Mouse (Mus musculus): ENCODE measurements around the gene Pdcd4.

Pdcd4 gene

GRCm38 (mm10) chr19:53892061-53892460 is at the start of gene Pdcd4:
Gene Pdcd4, plus strand, starts transcription at chr19:53892231.
- no peak for DNase-seq (ENCODE audit: low read depth in 1 of 2, low spot score in 2 of 2)

DNA sequence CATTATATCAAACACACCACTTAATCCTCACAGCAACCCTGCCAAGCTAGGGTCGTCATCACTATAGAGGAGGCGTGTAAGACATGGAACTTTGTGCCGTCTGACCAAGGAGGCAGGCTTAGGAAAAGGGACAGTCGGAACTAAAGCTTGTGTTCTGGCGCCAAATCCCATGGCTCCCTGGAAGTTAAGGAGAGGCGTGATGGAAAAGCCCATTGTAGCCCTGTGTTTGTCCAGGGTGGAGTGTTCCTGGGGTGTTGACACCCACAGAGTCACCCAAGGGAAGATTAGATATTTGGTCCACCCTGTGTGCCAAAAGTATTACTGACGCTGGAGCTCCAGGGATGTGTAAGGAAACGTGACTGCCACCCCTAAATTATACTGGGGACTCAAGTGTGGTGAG is 48.1 kb upstream of the Pdcd4 start:
- no peak for DNase-seq (ENCODE audit: low read depth in 1 of 2, low spot score in 2 of 2)

DNA sequence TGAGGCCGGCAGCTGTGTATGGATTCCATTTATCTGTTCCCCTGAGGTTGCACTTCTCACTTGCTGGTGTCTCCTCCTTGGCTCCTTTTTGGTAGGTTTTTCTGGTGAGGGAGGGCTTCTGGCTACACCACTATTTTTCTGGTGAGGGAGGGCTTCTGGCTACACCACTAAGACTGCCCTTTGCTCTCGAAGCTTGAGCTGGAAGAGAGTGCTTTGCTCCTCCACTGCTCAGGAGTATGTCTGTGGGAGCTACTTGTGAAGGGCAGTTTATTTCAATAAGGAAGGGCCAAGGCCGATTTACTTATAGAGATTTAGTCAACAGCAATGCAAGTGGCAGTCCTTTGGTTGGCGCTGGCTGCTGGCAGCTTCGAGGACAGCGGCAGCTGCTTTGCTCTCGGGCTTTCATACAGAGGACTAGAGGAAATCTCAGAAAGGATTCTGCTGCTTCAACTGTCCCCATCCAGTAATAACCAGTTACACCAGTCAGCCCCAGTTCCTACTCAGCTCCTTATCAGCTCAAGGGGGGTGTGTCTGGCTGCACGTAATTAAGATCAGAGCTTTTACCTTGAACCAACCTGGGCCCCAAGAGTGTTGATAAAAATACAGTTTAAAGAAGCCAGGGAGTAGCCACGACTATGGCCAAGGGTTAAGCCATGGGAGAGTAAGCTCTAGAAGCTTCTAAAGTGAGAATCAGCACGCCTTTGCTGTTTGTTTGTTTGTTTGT is 43.6 kb upstream of the Pdcd4 start:
- no peak for DNase-seq (ENCODE audit: low read depth in 1 of 2, low spot score in 2 of 2)

DNA sequence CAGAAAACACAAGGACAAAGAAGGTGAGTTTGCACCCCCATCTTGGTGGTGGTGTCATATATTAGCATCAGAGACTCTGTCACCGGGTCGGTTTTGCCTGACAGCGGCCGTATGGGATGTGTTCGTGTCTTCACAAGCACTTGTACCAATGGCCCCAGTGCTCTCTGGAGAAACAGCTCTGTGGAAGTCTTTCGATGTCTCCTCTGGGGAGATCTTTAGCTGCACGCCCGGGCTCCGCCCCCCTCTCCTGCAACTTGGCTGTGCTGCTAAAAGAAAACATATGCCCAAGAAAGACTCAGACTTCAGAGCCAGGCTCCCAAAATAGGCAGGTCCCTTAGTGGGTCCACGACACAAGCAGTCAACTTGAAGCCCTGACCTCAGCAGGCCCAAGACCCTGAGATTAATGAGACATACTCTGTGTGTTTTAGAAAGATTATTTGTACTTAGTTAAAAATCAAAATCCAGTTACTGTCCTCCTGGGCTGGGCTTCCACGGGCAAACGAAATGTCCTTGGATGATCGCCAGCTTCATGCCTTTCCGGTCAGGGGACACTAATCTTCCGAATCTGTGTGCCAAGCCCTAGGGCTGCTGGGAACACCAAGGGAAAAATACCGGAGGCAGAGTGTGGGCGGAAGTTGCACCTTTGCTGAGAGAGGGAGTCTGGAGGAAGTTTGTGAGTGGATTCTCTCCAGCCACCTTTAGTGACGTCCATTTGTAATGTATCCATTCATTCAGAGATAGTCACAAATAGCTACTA is 41.7 kb upstream of the Pdcd4 start:
- DNase-seq (ENCODE audit: low read depth in 1 of 2, low spot score in 2 of 2), result no peak

DNA sequence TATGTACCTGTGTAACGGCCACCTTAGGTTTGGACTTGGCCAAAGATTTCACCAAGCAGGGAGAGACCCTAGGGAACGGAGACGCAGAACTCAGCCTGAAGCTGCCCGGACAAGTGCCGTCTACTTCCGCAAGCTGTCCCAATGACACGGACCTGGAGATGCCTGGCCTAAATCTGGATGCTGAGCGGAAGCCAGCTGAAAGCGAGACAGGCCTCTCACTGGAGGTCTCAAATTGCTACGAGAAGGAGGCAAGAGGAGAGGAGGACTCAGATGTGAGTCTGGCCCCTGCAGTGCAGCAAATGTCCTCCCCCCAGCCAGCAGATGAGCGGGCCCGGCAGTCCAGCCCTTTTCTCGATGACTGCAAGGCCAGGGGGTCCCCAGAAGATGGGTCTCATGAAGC is 40.7 kb upstream of the Pdcd4 start:
- DNase-seq (ENCODE audit: low read depth in 1 of 2, low spot score in 2 of 2), result no peak

DNA sequence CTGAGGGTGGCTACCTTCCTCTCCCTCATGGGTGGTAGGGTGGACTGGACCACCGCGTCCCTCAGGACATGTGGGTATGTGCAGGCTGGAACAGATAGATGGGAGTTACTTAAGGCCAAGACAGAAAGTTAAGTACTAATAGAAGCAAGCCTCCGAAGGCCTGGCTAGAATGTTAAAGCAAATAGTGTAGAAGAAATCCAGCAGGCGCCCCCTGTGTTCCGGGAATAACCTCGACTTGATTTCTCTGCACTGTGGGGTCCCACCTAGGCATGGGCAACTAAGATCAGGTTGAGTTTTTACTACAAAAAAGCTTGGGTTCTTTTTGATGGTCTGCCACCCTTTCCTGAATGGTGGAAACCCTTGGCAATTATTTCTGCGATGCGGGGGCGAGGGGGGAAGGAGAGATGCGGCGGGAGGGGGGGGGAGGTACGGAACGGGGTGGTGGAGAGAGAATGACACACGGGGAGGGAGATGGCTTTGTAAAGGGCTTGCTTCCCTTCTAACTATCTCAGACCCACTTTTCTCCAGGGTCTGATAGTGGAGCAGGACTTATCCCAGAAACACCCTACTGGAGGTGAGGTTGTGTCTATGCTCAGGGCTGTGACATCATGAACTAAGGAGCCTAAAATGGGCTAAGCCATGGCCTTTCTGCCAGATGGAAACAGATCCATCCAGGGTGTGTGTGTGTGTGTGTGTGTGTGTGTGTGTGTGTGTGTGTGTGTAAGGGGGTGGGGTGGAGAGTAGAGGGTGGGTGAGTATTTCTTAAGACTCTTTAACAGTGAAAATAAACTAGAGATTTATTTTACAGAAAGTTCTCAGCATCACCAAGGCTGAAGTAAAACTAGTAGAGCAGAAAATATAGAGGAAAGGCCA is 40.0 kb upstream of the Pdcd4 start:
- no peak for DNase-seq (ENCODE audit: low read depth in 1 of 2, low spot score in 2 of 2)

DNA sequence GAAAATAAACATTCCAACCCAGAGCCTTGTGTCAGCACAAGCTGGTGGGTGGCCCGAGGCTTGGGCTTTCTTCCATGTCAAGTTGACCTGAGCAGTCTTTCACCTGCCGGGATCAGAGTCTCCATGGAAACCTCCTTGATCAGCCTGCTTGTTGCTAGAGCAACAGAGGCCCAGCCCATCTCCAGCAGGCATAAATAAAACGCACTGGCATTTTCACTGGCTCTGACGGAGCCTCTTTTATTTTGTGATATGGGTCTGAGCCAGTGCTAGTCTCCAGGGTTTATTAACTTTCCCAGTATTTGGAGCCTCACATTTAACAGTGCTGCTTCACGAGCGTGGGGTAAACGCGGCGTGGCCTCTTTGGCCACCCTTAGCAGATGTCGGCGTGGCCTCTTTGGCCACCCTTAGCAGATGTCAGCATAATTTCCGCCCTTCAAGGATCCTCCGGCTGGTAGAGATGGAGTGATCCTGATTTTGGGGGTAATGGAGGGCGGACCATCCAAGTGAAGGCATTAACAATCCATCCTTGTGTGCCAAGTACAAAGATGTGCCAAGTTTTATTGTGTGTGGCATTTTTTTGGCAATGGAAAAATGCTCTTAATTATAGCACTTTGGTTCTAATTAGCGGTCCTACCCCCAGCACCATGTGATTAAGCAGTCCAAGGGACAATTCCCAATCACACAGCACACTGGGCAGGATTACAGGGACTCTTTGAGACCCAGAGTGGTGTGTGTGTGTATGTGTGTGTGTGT is 39.2 kb upstream of the Pdcd4 start:
- no peak for DNase-seq (ENCODE audit: low read depth in 1 of 2, low spot score in 2 of 2)

DNA sequence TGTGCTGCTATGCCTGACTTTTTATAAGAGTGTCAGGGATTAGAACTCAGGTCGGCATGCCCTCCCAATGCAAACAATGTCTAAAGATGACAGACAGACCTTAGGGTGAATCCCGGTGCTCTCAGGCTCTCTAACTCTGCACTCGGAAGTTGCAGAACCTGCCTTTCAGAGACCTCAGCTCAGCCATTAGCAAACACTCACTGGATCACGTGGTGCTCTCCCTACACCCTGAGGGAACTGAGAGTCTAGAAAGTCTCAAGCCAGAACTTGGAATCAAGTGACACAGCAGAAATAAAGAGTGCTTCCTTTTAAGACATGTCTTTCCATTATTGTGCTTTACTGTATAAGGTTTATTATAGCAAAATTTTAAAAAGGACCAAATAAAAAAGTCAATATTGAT is 37.1 kb upstream of the Pdcd4 start:
- peak; percentile 19 to 30 for DNase-seq (ENCODE audit: low read depth in 1 of 2, low spot score in 2 of 2)

DNA sequence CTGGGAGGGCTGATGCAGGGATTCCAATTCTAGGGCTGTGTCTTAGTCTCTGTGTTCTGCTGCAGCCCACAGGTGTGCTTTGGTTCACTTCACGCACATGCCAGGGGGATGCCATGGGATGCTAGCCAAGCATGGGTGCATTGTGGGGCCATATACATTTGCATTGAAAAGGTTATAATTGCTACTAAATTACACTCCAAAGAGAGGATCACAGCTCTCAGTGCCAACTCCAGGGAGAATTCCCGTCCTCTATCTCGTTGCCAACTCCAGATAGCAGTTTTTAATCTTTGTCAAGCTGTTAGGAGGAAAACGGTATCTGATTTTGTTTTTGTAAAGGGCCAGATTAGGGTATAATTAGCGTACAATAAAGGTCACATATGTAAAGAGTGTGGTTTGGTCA is 36.2 kb upstream of the Pdcd4 start:
- DNase-seq (ENCODE audit: low read depth in 1 of 2, low spot score in 2 of 2), result no peak

GRCm38 (mm10) chr19:53856794-53857193 is 35.2 kb upstream of the Pdcd4 start:
- no peak for DNase-seq (ENCODE audit: low read depth in 1 of 2, low spot score in 2 of 2)

DNA sequence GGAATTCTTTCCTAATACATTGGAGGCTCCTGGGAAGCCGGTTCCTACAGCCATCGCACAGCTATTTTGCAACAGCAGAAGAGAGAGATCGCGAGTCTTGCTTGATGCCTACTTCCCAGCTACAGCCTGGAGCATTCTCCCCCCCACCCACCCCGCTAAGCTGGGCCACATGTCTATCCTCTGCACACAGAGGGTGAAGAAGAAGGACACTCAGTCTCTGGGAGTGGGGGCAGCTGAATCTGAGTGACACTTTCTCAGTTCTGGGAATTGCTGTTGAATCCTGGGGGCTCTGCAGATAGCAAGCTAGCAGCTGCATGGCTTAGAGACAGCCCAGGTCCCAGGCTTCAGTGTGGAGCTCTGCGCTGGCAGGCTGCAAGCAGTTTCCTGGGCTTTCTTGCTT is 34.1 kb upstream of the Pdcd4 start:
- no peak for DNase-seq (ENCODE audit: low read depth in 1 of 2, low spot score in 2 of 2)

DNA sequence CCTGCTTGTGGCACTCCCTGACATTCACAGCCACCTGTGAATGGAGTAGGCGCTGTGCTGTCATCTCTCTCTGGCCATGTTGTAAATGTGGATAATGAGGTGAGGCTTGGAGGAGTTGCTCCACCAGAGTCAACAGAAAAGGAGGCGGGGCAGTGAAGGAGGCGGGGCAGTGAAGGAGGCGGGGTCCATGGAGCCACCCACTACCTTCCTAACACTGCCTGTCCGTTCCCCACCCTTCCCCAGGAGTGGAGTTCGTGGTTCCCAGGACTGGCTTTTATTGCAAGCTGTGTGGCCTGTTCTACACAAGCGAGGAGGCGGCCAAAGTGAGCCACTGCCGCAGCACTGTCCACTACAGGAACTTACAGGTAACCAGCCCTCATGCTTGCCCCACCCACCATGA is 32.9 kb upstream of the Pdcd4 start:
- DNase-seq (ENCODE audit: low read depth in 1 of 2, low spot score in 2 of 2), result no peak

GRCm38 (mm10) chr19:53859593-53859992 is 32.4 kb upstream of the Pdcd4 start:
- no peak for DNase-seq (ENCODE audit: low read depth in 1 of 2, low spot score in 2 of 2)

DNA sequence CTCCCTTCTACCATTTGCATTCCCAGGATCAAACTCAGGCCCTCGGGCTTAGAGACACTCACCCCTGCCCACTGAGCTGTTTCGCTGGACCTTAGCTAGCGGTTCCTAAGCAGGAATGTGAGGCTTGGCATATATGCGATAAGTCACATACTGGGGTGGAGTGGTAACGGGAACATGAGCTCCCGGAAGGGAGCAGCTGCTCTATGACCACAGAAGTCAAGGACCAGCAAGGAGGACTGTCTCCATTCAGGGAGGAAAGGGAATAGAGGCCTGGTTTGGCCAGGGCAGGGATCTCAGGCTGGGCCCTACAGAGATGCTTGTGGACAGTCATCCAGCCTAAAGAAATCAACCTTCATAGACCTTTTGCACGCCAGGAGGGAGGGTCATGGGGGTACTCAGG is 30.7 kb upstream of the Pdcd4 start:
- no peak for DNase-seq (ENCODE audit: low read depth in 1 of 2, low spot score in 2 of 2)

DNA sequence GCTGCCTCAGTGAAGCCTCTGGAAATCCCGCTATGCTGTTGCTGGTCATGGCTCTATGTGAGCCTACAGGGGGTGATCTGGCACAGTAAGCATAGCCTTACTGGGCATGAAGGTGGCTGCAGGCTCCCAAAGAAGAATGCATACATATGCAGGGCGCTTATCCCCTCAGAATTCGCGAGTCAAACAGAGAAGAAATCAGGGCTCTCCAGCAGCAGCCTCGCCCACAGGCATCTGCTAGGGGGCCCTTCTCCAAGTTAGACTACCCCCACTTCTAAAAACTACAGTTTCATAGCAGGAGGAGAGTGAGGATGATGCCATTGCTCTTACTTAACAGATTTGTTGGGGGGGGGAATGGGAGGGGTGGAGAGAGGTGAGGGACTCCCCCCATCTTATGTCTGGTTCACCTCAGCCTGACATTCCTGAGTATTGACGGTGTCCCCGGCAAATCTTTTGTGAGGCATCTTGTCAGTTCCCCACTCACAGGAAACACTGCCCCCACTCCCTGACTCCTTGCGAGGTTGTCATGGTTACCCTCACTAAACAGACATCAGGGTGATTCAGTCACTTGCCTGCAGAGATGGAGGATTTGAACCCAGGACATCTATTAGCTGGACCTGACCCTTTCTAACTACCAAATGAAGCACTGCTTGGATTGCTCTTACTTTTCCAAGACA is 29.3 kb upstream of the Pdcd4 start:
- no peak for DNase-seq (ENCODE audit: low read depth in 1 of 2, low spot score in 2 of 2)

GRCm38 (mm10) chr19:53867238-53867637 is 24.8 kb upstream of the Pdcd4 start:
- no peak for DNase-seq (ENCODE audit: low read depth in 1 of 2, low spot score in 2 of 2)

DNA sequence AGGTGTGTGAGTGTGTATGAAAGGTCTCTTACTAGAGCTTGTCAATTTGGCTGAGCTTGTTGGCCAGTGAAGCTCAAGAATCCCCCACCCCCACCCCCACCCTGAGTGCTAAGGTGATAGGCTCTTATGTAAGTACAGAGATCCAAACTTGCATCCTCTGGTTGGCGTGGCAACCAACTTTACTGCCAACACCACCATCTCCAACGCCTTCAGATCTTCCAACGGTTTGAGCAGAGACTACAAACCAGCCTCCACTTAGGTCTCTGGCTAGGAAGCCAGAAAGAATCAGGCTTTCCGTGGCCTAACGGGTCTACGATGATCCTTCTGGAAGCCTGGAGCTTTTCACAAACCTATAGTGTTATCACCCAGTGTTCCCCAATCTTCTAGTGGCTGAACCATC is 23.9 kb upstream of the Pdcd4 start:
- no peak for DNase-seq (ENCODE audit: low read depth in 1 of 2, low spot score in 2 of 2)

GRCm38 (mm10) chr19:53868796-53869195 is 23.2 kb upstream of the Pdcd4 start:
- DNase-seq (ENCODE audit: low read depth in 1 of 2, low spot score in 2 of 2), result no peak

DNA sequence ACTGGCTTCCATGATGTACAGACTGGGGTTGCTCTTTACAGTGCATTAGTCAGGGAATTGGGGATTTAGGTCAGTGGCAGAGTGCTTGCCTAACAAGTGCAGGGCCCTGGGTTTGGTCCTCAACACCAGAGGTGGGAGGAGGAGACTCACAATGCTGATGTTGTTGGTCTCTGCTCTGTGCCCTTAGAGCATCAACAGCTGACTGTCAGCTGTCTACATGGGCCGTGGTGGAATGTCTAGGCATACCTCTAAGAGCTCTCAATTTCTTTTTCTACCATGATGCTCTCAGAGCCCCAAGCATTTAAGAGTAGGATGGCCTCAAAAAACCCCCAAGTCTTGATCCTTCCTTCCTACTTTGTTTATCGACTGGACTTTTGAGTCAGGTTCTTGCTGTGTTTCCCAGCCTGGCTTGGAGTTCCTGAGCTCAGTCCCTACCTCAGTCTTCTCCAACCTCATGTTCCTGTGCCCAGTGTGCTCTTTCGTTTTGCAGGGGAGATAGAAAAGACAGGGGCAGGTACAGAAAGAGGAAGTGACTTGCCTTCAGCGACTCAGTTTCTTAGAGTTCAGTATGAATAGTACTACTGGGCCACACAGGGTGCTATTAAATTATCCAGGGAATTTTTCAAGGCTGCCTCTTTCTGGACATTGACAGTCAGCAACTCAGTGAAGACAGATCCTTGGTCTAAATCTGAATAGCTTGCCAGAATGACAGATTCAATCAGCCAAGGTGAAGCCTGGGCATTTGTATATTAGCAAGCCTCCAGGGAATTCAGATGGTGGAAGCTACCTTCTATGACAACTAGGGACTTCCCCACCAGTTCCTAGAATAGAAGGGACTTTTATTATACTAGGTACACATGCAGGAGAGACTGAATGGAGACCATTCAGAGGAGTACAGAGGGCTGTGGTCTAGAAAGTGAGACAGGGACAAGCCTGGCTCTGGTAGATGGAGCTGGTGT is 22.3 kb upstream of the Pdcd4 start:
- no peak for DNase-seq (ENCODE audit: low read depth in 1 of 2, low spot score in 2 of 2)
